Mouse (Mus musculus) thymus, adult 2 months (tissue): Measurements from ENCODE around the gene Hoxa9. TPM values are rescaled to one million over a fixed set of nuclear protein-coding genes. Genes with fewer than 3 reads are reported as not detected.

Experiments used
- DNase-seq: peaks from one replicate; pipeline ENCODE4 v3.0.0; 2021
- H3K27ac ChIP-seq: fragments of 200-500 bp; 2 replicates; pipeline ENCODE4 v1.5.1; 2012; ENCODE audit warnings: low read length, control low read depth; ENCODE audit not compliant: control insufficient read depth, insufficient read depth
- H3K27me3 ChIP-seq: fragments of 200-500 bp; 2 replicates; pipeline ENCODE4 v1.6.1; 2012; ENCODE audit warnings: mild to moderate bottlenecking, low read length, moderate library complexity, mixed read lengths; ENCODE audit not compliant: control insufficient read depth, insufficient read depth
- H3K36me3 ChIP-seq: fragments of 200-500 bp; 2 replicates; pipeline ENCODE4 v1.6.1; 2012; ENCODE audit warnings: mild to moderate bottlenecking, low read length, moderate library complexity; ENCODE audit not compliant: control insufficient read depth, insufficient read depth
- H3K4me1 ChIP-seq: fragments of 200-500 bp; replicated peaks from 2 replicates; pipeline ENCODE4 v1.6.1; 2012; ENCODE audit warnings: low read length; ENCODE audit not compliant: control insufficient read depth, insufficient read depth
- H3K4me3 ChIP-seq: fragments of 200-500 bp; 2 replicates; pipeline ENCODE4 v1.5.1; 2012; ENCODE audit warnings: mild to moderate bottlenecking, low read length, control low read depth, moderate library complexity; ENCODE audit not compliant: control insufficient read depth, insufficient read depth
- CTCF ChIP-seq: fragments of 200-500 bp; IDR thresholded peaks from 2 replicates; pipeline ENCODE4 v1.5.1; 2012; ENCODE audit warnings: mild to moderate bottlenecking, control low read depth, low read length, moderate library complexity, borderline replicate concordance; ENCODE audit not compliant: control insufficient read depth, poor library complexity, insufficient read depth; ENCODE audit errors: extremely low read depth
- POLR2A ChIP-seq: fragments of 200-500 bp; IDR thresholded peaks from 2 replicates; pipeline ENCODE4 v1.6.1; 2012; ENCODE audit warnings: mild to moderate bottlenecking, low read length, control low read depth, moderate library complexity; ENCODE audit not compliant: control insufficient read depth, poor library complexity, insufficient read depth; ENCODE audit errors: extremely low read depth
- WGBS: fragments of 180-500 bp; shearing (Covaris S2); methylation state at CpG from one replicate; pipeline ENCODE4 v1.1.7; 2018; 5-methylcytosine and 5-hydroxymethylcytosine counted together
- polyA plus RNA-seq: library from polyadenylated mRNA; depleted of rRNA; stranded (reverse); fragments of >200 nt; gene quantifications from 2 replicates; pipeline ENCODE4 v1.2.3, GENCODE M21; 2012

The Hoxa9 gene
- polyA plus RNA-seq, 1 experiment: 0.26 TPM

DNA sequence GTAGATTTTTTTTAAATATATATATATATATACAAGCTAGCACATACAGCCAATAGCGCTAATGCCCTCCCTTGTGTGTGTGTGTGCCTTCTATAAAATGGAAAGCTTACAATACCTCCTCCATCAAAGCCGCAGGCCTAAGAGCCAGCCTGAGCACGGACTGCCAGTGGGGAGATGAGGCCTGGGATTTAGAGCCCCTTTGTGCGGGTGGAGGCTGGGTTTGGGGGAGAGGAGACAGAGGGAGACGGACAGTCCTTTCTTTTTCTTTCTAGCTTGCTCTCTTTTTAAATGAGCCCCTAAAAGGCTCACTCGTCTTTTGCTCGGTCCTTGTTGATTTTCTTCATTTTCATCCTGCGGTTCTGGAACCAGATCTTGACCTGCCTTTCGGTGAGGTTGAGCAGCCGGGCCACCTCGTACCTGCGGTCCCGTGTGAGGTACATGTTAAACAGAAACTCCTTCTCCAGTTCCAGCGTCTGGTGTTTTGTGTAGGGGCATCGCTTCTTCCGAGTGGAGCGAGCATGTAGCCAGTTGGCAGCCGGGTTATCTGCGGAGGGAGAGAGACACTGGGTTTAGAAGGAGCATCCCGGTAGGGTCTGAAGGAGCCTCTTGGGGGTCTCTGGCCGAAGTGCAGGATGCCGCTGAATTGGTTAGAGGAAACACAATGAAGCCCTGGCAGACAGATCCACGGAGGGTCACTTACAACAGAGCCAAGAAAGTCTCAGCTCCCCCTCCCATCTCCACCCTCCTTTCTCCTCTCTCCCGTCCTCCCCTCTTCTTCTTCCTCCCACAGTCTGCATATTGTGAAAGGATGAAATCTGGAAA is 6.7 kb downstream of the Hoxa9 start:
- WGBS: 9% methylated on average over 24 of the region's 24 CpGs
- DNase-seq: no peak
- H3K36me3 ChIP-seq: no peaks in the 10 kb centered on the region
- H3K27me3 ChIP-seq: peaks cover 31% of the 10 kb centered on the region
- H3K4me3 ChIP-seq: no peak overlapping the region
- peaks cover 2% of the 10 kb centered on the region; the same call in 1 of the 2 replicates for H3K4me1 ChIP-seq
- TF ChIP-seq CTCF (no peak), POLR2A (no peak)
- no peak overlapping the region for H3K27ac ChIP-seq

DNA sequence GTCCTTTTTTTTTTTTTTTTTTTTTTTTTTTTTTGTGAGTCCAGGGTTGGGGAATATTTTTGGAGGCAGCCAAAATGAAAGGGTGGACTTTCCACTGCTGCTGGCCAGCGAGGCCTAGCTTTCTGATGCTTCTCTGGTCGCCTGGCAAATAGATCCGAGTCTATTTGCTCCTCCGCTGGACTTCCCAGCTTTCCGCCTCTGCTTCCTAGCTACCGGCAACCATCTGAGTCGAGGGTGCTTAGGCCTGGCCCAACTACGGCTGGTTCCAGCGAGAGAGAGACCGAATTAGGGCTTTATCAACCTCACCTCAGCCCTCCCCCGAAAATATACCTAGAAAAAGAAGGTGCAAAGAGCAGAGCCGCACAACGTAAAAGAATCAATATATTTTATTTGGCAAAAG is 8.2 kb downstream of the Hoxa9 start:
- Histone ChIP-seq H3K36me3 (no peaks in the 10 kb centered on the region), H3K4me3 (no peak overlapping the region), H3K4me1 (peaks cover 2% of the 10 kb centered on the region), H3K27ac (no peak overlapping the region), H3K27me3 (peaks cover 36% of the 10 kb centered on the region)
- no peak for DNase-seq
- no peak for TF ChIP-seq CTCF
- no peak for TF ChIP-seq POLR2A
- 58% methylated on average over 13 of the region's 13 CpGs for WGBS

DNA sequence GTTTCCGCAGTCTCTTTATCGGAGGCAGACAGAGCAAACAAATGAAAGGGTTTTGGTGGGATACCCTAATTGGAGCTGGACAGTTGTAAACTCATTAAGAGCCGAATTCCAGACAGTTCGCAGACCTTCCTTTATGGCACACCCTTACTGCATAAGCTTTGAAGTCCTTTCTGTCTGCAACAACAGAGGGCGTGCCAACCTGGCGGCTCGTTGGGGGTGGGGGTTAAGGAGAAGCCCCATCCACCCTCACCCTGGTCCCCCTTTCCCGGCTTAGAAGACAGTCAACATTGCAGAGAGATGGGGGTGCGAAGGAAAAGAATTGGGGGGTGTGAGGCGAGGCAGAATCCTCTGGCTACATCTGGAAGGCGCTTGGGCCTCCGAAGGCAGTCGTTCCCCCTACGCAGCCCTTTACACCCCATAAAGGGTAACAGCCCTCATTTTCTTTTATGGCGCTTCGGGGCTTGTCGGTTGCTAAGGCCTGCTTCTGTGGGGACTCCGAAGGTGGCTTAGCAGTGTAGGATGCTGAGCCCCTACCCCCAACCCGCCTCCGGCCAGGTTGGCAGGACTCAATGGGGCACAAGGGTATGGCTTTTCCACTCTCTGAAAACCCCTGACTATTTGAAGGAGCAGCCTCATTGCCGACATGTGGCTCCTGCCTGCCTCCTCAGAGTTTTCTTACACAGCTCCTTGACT is 8.8 kb downstream of the Hoxa9 start:
- H3K27ac ChIP-seq: no peak overlapping the region
- H3K36me3 ChIP-seq: no peaks in the 10 kb centered on the region
- H3K4me1 ChIP-seq: peaks cover 8% of the 10 kb centered on the region
- H3K4me3 ChIP-seq: no peak overlapping the region
- 20% methylated on average over 21 of the region's 21 CpGs for WGBS
- TF ChIP-seq CTCF (no peak), POLR2A (no peak)
- DNase-seq: no peak
- peaks cover 33% of the 10 kb centered on the region for H3K27me3 ChIP-seq

DNA sequence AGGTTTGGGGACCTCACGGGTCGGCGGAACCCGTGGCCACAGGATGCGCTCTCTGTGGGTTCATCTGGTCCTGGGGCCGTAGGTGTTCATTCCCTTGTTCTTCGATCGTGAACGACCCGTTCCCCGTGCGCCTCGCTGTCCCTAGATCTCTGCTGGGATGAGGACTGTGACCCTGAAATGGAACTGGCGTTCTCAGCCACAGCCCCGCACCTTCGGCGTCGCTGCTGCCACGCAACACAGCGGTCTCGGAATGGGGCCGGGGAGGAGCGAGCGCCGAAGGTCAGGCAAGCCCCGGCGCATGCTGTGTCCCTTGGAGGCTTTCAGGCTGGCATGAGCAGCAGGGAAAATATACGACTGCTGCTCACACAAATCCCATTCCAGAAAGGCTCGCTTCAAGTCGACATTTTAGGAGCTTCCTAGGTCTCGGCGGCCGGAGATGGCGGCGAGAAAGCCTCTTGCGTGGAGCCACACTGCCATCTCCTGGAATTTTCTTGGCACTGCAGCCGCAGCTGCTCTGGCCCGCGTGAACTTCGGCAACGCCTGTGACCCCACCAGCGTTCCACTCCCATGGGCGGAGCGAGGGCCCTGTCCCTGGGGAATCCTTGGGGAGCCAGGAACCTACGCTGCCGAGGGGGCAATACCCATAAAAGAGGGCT is 9.4 kb downstream of the Hoxa9 start, which contains the start of gene Hoxa7:
Gene Hoxa7, minus strand, starts transcription at position 518 of the 656 bp plus-strand sequence.
- H3K4me1 ChIP-seq: peaks cover 11% of the 10 kb centered on the region
- no peak within 1 kb of the TSS for H3K27ac ChIP-seq
- H3K36me3 ChIP-seq: no peaks in the 10 kb centered on the region
- peak; percentile 76 for DNase-seq
- under 1% methylated on average over 46 of the region's 46 CpGs for WGBS
- H3K27me3 ChIP-seq: peaks cover 35% of the 10 kb centered on the region
- H3K4me3 ChIP-seq: peak within 1 kb of the TSS; percentile 73
- TF ChIP-seq CTCF (peak; percentile 96), POLR2A (no peak)

DNA sequence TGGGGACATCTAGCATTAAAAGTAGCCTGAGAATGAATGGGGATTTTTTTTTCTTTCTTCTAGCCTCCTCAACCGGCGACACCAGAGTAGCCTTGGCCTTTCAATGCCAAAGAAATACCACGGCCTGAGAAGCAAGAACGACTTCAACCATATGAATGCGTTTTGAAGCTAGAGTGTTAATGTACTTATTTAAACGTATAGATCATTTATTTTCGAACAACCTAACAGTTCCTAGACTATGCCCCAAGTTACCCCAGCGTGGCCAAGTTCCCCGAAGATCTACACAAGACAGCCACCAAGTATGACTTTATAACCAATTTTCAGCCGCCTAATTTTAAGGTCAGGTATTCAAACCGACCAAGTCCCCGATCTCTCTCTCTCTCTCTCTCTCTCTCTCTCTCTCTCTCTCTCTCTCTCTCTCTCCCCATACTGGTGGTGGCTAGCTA is 10.0 kb downstream of the Hoxa9 start:
- H3K4me1 ChIP-seq: peaks cover 11% of the 10 kb centered on the region
- 6% methylated on average over 12 of the region's 12 CpGs for WGBS
- H3K27ac ChIP-seq: no peak overlapping the region
- H3K4me3 ChIP-seq: peak overlapping the region; percentile 73
- H3K27me3 ChIP-seq: peaks cover 31% of the 10 kb centered on the region
- TF ChIP-seq CTCF: no peak
- TF ChIP-seq POLR2A: no peak
- H3K36me3 ChIP-seq: no peaks in the 10 kb centered on the region
- DNase-seq: no peak
